Mouse (Mus musculus) inflammation-experienced regulatory T-cells, adult 6 months (primary cell): ENCODE measurements around the gene Emb. TPM values are rescaled to one million over a fixed set of nuclear protein-coding genes. Genes with fewer than 3 reads are reported as not detected.

Experiments
- polyA plus RNA-seq, 3 experiments: library from polyadenylated mRNA; unstranded; fragments of 100-300 nt; shearing (Covaris generic); gene quantifications; one replicate each; pipeline ENCODE4 v1.2.1; 2017

Emb gene
- polyA plus RNA-seq, 3 experiments from 2014 or later, result 155 to 201 (median 196) TPM

Other genes starting within 250 kb of the Emb start
- 10 to 100 TPM; 12.0 to 28.7 (median 23.7) TPM for gene Parp8, start 183.0 kb upstream of the Emb start, polyA plus RNA-seq
- under 1 TPM in 2 of 3 experiments, not detected in 1; 0.15 to 0.26 TPM for gene Gm17509, start 12.5 kb downstream of the Emb start, polyA plus RNA-seq